Mouse (Mus musculus): Measurements from ENCODE around the gene Plxna4.

- TF ChIP-seq CTCF (IDR thresholded peaks at IDR 0.05): no peak
- no peak for TF ChIP-seq EP300 (IDR thresholded peaks at IDR 0.05)
These were observed 228.3 kb downstream of the Plxna4 start for GRCm38 (mm10) chr6:32359675-32360074.
